Mouse (Mus musculus): ENCODE results near the gene Exoc4. TPM values are rescaled to one million over a fixed set of nuclear protein-coding genes. Genes with fewer than 3 reads are reported as not detected.

Gene Exoc4
- polyA plus RNA-seq, 1 experiment from 2014 or later, result 9.5 TPM

DNA sequence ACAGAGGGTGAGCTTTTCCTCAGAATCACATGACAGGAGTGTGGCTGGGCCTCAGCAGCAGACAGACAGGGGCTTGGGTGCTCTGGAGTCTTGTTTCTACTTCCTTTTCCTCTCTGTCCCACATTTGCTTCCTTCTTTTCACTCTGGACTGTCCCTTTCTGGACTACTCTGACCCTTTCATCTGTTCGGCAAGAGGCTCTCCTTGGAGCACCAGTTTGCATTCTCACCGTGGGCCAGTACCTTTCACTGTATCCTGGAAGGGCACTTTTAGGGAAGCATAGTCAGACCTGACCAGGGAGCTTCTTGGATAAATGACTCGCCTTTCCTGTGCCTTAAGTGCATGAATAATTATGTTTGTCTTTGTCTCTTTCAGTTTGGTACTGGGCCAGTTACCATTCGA is 266.5 kb downstream of the Exoc4 start:
- no peak for DNase-seq (ENCODE audit: low spot score)
- no peak for ATAC-seq (ENCODE audit: low FRiP score, low TSS enrichment)
- no peak overlapping the region for H3K27ac ChIP-seq (replicated peaks)

DNA sequence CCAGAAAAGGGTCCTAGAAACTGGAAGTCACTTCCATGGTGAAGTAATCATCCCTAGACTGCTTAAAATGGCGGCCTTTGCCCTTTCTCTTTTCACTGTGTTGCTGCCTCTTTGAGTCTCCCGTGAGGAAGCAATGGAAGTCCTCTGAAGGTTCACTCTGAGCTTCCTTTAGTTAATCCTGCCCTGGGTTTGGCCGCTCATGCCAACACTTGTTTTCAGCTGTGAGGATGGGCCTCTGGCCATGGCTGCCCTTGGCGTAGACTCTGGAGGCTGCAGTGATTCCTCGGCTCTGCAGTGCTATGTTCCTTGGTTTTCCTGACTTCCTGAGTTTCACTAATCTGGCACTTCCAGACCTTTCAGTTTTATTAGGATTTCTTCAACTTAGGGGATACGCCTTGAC is 267.9 kb downstream of the Exoc4 start:
- TF ChIP-seq EP300 (optimal IDR thresholded peaks at IDR 0.05), result no peak
- no peak for TF ChIP-seq CTCF (IDR thresholded peaks at IDR 0.05; ENCODE audit: low read depth)
- ATAC-seq (ENCODE audit: low FRiP score, low TSS enrichment) (no peak), DNase-seq (ENCODE audit: low spot score) (no peak)
- Histone ChIP-seq H3K4me3 (ENCODE audit: low read depth, low read length) (no peak overlapping the region), H3K36me3 (ENCODE audit: control insufficient read depth, insufficient read depth, low read length) (no peaks in the 10 kb centered on the region), H3K27ac (replicated peaks) (no peak overlapping the region), H3K9ac (ENCODE audit: low read length) (no peak overlapping the region), H3K27me3 (ENCODE audit: control insufficient read depth, insufficient read depth, low read length) (no peaks in the 10 kb centered on the region), H3K9me3 (ENCODE audit: control insufficient read depth, low read length) (no peaks in the 10 kb centered on the region), H3K4me2 (replicated peaks; ENCODE audit: low read depth) (no peak overlapping the region), H3K4me1 (replicated peaks; ENCODE audit: control insufficient read depth, insufficient read depth) (no peaks in the 10 kb centered on the region)
- WGBS, result 83% methylated on average over 6 of the region's 6 CpGs

More for the DNA sequence above, 266.5 kb downstream of the Exoc4 start:
- no peaks in the 10 kb centered on the region for H3K4me1 ChIP-seq (replicated peaks; ENCODE audit: control insufficient read depth, insufficient read depth)
- no peak overlapping the region for H3K9ac ChIP-seq (ENCODE audit: low read length)
- H3K9me3 ChIP-seq (ENCODE audit: control insufficient read depth, low read length), result no peaks in the 10 kb centered on the region
- no peak overlapping the region for H3K4me3 ChIP-seq (ENCODE audit: low read depth, low read length)
- 22% methylated on average over 4 of the region's 4 CpGs for WGBS
- H3K4me2 ChIP-seq (replicated peaks; ENCODE audit: low read depth), result no peak overlapping the region
- TF ChIP-seq CTCF (IDR thresholded peaks at IDR 0.05; ENCODE audit: low read depth), result no peak
- H3K36me3 ChIP-seq (ENCODE audit: control insufficient read depth, insufficient read depth, low read length), result no peaks in the 10 kb centered on the region
- no peaks in the 10 kb centered on the region for H3K27me3 ChIP-seq (ENCODE audit: control insufficient read depth, insufficient read depth, low read length)

DNA sequence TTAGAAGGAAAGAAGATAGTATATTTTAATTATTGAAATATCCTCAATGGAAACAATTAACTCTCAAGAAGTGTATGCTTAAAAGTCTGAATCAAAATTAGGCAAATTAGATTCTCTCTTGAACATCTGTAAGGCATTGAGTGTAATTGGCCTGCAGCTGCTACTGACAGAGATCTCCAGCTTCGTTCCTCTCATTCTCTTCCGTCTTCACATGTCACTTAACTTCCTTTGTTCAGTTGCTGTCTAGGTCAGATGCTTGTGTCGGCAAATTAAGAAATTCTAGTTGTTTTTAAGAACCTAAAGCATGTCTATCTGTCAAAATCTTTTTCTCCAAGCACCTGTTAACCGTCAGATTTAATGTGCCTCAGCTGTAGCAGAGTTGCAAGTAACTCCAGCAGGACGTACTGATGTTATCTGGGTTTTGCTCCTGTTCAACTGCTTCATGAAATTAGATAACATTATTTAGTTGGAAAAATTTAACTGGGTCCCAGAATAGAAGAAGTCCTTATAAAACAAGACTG is 269.1 kb downstream of the Exoc4 start:
- TF ChIP-seq EP300 (optimal IDR thresholded peaks at IDR 0.05), result no peak
- no peak for TF ChIP-seq CTCF (IDR thresholded peaks at IDR 0.05; ENCODE audit: low read depth)
- WGBS, result 38% methylated on average over 5 of the region's 5 CpGs
- Histone ChIP-seq H3K27me3 (ENCODE audit: control insufficient read depth, insufficient read depth, low read length) (no peaks in the 10 kb centered on the region), H3K4me2 (replicated peaks; ENCODE audit: low read depth) (no peak overlapping the region), H3K9me3 (ENCODE audit: control insufficient read depth, low read length) (no peaks in the 10 kb centered on the region), H3K36me3 (ENCODE audit: control insufficient read depth, insufficient read depth, low read length) (no peaks in the 10 kb centered on the region), H3K4me3 (ENCODE audit: low read depth, low read length) (no peak overlapping the region), H3K9ac (ENCODE audit: low read length) (no peak overlapping the region), H3K27ac (replicated peaks) (no peak overlapping the region), H3K4me1 (replicated peaks; ENCODE audit: control insufficient read depth, insufficient read depth) (no peaks in the 10 kb centered on the region)
- DNase-seq (ENCODE audit: low spot score) (no peak), ATAC-seq (ENCODE audit: low FRiP score, low TSS enrichment) (no peak)

DNA sequence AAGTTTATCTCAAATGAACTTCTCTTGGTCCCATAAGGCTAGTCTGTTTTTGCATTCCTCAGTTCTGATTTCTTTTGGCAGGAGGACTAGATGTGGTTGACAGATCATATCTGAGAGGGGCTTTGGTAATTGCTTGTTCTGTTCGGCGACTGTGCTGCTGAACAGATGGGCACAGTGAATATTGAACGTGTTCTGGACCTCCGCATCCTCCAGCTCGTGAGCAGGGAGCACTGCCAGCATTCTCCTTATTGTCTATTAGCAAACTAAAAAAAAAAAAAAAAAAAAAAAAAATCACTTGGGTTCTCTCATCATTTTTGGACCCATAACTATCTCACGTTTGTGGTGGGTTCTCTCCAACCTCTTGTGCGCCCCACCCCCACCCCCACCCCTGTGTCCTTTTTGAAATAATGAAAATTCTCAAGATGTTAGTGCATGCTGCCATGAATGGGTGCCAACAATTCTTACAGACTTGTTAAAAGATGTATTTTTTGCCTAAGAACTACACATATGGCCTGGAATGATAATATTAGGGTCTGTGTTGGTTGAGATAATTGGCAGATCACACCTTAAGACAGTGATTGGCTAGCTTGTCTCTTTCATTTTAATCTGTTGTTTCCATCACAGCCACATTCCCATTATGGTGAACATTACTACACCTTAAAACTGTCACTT is 276.9 kb downstream of the Exoc4 start:
- no peaks in the 10 kb centered on the region for H3K36me3 ChIP-seq (ENCODE audit: control insufficient read depth, insufficient read depth, low read length)
- H3K4me3 ChIP-seq (ENCODE audit: low read depth, low read length), result no peak overlapping the region
- no peak for ATAC-seq (ENCODE audit: low FRiP score, low TSS enrichment)
- no peak overlapping the region for H3K9ac ChIP-seq (ENCODE audit: low read length)
- 86% methylated on average over 7 of the region's 7 CpGs for WGBS
- H3K9me3 ChIP-seq (ENCODE audit: control insufficient read depth, low read length), result no peaks in the 10 kb centered on the region
- H3K27ac ChIP-seq (replicated peaks), result no peak overlapping the region
- no peaks in the 10 kb centered on the region for H3K27me3 ChIP-seq (ENCODE audit: control insufficient read depth, insufficient read depth, low read length)
- no peak overlapping the region for H3K4me2 ChIP-seq (replicated peaks; ENCODE audit: low read depth)
- no peak for TF ChIP-seq EP300 (optimal IDR thresholded peaks at IDR 0.05)
- TF ChIP-seq CTCF (IDR thresholded peaks at IDR 0.05; ENCODE audit: low read depth), result no peak
- no peaks in the 10 kb centered on the region for H3K4me1 ChIP-seq (replicated peaks; ENCODE audit: control insufficient read depth, insufficient read depth)
- DNase-seq (ENCODE audit: low spot score), result no peak

DNA sequence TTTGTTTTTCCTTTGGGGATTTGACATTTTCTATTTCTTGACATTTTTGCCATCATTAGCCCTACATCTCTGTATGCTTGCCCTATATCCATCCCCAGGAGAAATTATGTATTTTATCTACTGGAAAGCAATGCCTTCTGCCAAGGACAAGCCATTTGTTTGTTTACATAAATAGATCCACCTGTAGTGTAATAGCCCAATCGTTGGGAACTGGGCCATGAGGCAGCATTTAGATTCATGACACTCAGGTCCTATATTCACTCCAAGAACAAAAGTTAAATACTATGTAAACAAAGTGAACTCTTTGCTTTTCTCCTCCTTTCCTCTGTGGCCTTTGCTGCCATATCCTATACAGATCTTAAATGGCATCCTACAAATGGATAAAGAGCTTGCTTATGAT is 291.5 kb downstream of the Exoc4 start:
- H3K4me3 ChIP-seq (ENCODE audit: low read depth, low read length), result no peak overlapping the region
- H3K4me2 ChIP-seq (replicated peaks; ENCODE audit: low read depth), result no peak overlapping the region
- no peak overlapping the region for H3K27ac ChIP-seq (replicated peaks)
- H3K9ac ChIP-seq (ENCODE audit: low read length), result no peak overlapping the region
- no peaks in the 10 kb centered on the region for H3K36me3 ChIP-seq (ENCODE audit: control insufficient read depth, insufficient read depth, low read length)
- DNase-seq (ENCODE audit: low spot score), result no peak
- no peaks in the 10 kb centered on the region for H3K4me1 ChIP-seq (replicated peaks; ENCODE audit: control insufficient read depth, insufficient read depth)
- no peak for ATAC-seq (ENCODE audit: low FRiP score, low TSS enrichment)
- no peaks in the 10 kb centered on the region for H3K9me3 ChIP-seq (ENCODE audit: control insufficient read depth, low read length)
- H3K27me3 ChIP-seq (ENCODE audit: control insufficient read depth, insufficient read depth, low read length), result no peaks in the 10 kb centered on the region
- 47% methylated on average over 1 of the region's 1 CpGs for WGBS
- TF ChIP-seq EP300 (optimal IDR thresholded peaks at IDR 0.05) (no peak), CTCF (IDR thresholded peaks at IDR 0.05; ENCODE audit: low read depth) (no peak)

DNA sequence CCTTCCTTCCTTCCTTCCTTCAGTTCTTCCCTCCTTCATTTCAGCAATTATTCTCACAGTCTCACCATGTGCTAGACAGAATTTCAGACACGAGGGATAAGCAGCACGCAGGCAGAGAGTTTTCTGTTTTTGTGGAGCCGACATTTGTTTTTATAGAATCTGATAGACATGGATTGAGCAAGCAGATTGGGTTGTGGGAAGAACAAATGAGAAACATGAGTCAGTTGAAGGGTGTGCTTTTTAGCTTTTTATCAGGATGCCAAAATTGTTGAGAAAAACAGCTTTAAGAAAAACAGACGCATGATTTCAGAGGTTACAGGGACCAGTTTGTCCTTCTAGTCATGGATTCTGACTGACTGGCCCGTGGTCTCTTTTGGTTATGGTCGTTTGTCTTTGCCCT is 293.8 kb downstream of the Exoc4 start:
- Histone ChIP-seq H3K4me2 (replicated peaks; ENCODE audit: low read depth) (no peak overlapping the region), H3K27me3 (ENCODE audit: control insufficient read depth, insufficient read depth, low read length) (no peaks in the 10 kb centered on the region), H3K4me3 (ENCODE audit: low read depth, low read length) (no peak overlapping the region), H3K27ac (replicated peaks) (no peak overlapping the region), H3K36me3 (ENCODE audit: control insufficient read depth, insufficient read depth, low read length) (no peaks in the 10 kb centered on the region), H3K9me3 (ENCODE audit: control insufficient read depth, low read length) (no peaks in the 10 kb centered on the region), H3K4me1 (replicated peaks; ENCODE audit: control insufficient read depth, insufficient read depth) (no peaks in the 10 kb centered on the region), H3K9ac (ENCODE audit: low read length) (no peak overlapping the region)
- ATAC-seq (ENCODE audit: low FRiP score, low TSS enrichment) (no peak), DNase-seq (ENCODE audit: low spot score) (no peak)
- TF ChIP-seq CTCF (IDR thresholded peaks at IDR 0.05; ENCODE audit: low read depth) (no peak), EP300 (optimal IDR thresholded peaks at IDR 0.05) (no peak)
- 66% methylated on average over 6 of the region's 6 CpGs for whole genome bisulfite sequencing
